Mouse (Mus musculus): ENCODE data around the gene Ecsit. TPM values are rescaled to one million over a fixed set of nuclear protein-coding genes. Genes with fewer than 3 reads are reported as not detected.

The Ecsit gene
- total RNA-seq (2021) = 10 to 100 TPM; 42.4 to 45.7 TPM
- long read RNA-seq, experiment 1, transcript Ecsit-201 (9 exons, 1,673 nt) = major isoform, 15 of 38 reads
- long read RNA-seq, experiment 1, transcript Ecsit-204 (9 exons, 1,676 nt) = minor isoform, 13 of 38 reads
- long read RNA-seq, experiment 1, partial matches to known transcripts = 6 of 38 reads
- long read RNA-seq, experiment 1, other reads (novel, unspliced or antisense) = 4 of 38 reads
- long read RNA-seq, experiment 2, transcript Ecsit-204 (9 exons, 1,676 nt) = minor isoform, 14 of 53 reads
- long read RNA-seq, experiment 2, transcript Ecsit-201 (9 exons, 1,673 nt) = major isoform, 15 of 53 reads
- long read RNA-seq, experiment 2, partial matches to known transcripts = 11 of 53 reads
- long read RNA-seq, experiment 2, other reads (novel, unspliced or antisense) = 11 of 53 reads

GRCm38 (mm10) chr9:22085022-22085834 is at the start of gene Ecsit:
Ecsit (minus strand) TSS chr9:22085438.
- peak; percentile 93 to 98 for DNase-seq (ENCODE audit: low spot score in 2 of 2)

GRCm38 (mm10) chr9:22134246-22134890 is 49.1 kb upstream of the Ecsit start:
- DNase-seq (ENCODE audit: low spot score in 2 of 2) = no peak

- no peak for DNase-seq (ENCODE audit: low spot score in 2 of 2)
These were observed 47.0 kb upstream of the Ecsit start for GRCm38 (mm10) chr9:22132220-22132619.

- no peak for DNase-seq (ENCODE audit: low spot score in 2 of 2)
These were observed 46.2 kb upstream of the Ecsit start for GRCm38 (mm10) chr9:22131226-22131981.

DNA sequence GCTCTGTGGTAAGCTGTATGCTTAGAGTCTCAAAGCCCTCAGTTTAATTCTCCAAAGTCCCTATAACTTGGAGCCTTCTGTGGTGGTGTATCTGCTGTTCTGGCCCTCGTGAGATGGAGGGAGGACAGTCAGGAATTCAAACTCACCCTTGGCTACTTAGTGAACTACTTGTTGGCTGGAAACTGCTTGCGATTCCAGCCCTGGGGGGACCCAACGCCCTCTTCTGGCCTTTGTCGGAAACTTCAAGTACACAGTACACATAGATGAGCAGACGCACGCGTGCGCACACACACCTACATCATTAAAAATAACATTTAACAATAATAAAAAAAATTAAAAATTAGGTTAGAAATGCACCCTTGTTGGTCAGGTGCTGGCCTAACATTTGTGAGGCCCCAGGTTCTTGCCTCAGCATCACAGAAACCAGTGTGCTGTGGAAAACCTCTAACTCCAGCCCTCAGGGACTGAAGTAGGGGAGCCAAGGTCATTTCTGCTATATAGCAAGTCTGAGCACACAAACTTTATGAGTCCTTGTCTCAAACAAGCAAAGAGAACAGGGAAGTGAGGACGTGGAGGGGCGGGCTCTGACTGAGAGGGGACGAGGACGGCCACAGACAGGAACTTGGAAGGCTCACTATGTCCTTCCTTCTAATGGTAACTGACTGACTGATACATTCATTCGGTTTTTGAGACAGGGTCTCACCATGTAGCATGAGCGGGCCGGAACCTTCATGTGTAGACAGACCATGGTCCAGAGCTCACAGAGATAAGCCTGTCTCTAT is 40.2 kb upstream of the Ecsit start:
- DNase-seq (ENCODE audit: low spot score in 2 of 2) = no peak

DNA sequence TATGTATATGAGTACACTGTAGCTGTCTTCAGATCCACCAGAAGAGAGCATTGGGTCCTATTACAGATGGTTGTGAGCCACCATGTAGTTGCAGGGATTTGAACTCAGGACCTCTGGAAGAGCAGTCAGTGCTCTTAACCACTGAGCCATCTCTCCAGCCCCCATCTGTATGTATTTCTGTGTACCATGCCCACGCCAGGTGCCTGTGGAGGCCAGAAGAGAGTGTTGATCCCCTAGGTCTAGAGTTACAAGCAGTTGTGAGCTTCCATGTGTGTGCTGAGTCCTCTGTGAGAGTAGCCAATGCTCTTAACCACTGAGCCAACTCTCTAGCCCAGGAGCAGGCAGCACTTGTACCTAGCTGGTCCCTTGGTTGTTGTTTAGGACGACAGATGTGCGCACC is 38.9 kb upstream of the Ecsit start:
- no peak for DNase-seq (ENCODE audit: low spot score in 2 of 2)

- DNase-seq (ENCODE audit: low spot score in 2 of 2) = no peak
These were observed 37.9 kb upstream of the Ecsit start for GRCm38 (mm10) chr9:22123069-22123609.

GRCm38 (mm10) chr9:22122005-22122404 is 36.8 kb upstream of the Ecsit start:
- no peak for DNase-seq (ENCODE audit: low spot score in 2 of 2)

DNA sequence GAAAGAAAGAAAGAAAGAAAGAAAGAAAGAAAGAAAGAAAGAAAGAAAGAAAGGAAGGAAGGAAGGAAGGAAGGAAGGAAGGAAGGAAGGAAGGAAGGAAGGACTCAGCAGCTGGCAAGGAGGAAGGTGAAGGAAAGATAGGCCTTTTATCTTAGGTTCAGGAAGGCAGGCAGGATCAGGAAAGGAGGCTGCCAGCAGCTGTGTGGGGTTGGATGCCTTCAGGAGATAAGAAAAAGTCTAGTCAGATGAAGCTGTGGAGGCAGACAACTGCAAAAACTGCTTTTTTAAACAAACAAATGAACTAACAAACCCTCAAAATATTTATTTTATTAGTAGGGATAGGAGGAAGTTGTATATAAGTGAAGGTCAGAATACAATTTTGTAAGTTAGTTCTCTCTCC is 36.3 kb upstream of the Ecsit start:
- DNase-seq (ENCODE audit: low spot score in 2 of 2) = no peak

DNA sequence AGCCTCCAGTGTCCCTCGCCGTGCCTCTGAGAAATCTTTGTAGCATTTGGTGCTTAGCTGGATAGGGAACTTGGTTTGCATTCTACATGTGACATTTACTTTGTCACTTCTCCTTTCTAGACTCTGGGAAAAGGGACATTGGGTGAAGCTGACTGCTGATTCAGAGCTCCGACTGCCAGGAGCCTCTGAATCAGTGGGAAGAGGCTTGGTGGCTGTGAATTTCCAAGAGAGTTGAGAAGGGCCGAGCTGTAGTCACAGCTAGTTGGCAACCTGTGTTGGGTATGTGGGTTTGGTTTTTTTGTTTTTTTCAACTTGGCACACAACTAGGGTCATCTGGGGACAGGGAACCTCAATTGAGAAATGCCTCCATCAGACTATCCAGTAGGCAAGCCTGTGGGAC is 34.3 kb upstream of the Ecsit start:
- DNase-seq (ENCODE audit: low spot score in 2 of 2) = peak in 1 of 2 experiments; percentile 13

GRCm38 (mm10) chr9:22117754-22118456 is 32.7 kb upstream of the Ecsit start:
- DNase-seq (ENCODE audit: low spot score in 2 of 2) = peak; percentile 28 to 55

- DNase-seq (ENCODE audit: low spot score in 2 of 2) = peak; percentile 93 to 97
These were observed 31.6 kb upstream of the Ecsit start, which contains the start of gene Elof1 for GRCm38 (mm10) chr9:22116740-22117426. Elof1 (minus strand) TSS chr9:22117172.

DNA sequence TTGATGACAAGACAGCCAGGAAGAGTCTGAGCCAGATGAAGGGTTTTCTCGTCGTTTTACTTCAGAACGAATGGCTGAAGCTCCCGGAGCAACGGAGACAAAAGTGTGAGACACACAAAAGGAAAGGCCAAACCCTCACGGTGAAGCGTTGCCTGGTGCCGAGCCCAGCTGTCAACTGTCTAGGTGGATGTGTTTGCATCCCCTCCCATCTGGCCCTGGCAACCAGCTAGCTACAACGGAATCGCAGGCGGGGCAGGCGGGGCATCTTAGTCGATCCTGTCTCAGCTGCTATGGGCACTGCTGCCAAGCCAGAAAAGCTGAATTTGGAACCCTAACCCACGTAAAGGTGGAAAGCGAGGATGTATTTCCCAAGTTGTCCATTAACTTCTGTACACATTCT is 30.8 kb upstream of the Ecsit start:
- DNase-seq (ENCODE audit: low spot score in 2 of 2) = no peak

DNA sequence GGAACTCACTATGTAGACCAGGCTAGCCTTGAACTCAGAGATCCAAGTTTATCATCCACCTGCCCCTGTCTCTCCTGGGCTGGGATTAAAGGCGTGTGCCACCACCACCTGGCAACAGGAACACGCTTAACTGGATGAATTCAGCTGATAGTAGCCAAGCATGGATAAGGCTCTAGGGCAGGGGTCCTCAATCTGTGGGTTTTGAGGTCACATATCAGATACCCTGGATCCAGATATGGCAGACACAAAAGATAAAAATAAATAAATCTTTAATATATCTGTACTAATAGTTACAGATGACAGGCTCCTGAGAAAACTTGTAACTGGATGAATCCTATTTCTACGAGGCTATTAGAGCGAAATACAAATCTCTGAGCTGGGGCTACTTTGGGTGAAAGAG is 30.4 kb upstream of the Ecsit start:
- no peak for DNase-seq (ENCODE audit: low spot score in 2 of 2)

- no peak for DNase-seq (ENCODE audit: low spot score in 2 of 2)
These were observed 23.0 kb upstream of the Ecsit start for GRCm38 (mm10) chr9:22108194-22108593.

DNA sequence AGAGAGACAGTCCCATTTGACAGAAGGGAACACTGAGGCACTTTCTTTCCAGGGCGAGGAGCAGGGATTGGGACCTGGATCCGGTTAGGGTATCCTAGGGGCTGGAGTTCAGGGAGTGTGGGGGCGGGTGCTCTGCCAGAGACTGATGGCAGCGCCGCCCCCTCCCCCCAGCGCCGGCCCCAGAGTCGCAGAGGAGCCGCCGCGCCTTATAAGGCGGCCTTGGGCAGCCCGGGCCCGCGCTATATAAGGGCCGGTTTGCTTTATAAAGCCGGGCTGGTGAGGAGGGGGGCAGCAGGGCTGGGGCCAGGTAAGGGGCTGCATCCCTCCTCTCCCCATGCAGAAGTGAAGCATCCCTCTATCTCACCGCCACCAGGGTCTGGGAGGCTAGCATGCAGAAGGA is 14.7 kb upstream of the Ecsit start:
- DNase-seq (ENCODE audit: low spot score in 2 of 2) = no peak

DNA sequence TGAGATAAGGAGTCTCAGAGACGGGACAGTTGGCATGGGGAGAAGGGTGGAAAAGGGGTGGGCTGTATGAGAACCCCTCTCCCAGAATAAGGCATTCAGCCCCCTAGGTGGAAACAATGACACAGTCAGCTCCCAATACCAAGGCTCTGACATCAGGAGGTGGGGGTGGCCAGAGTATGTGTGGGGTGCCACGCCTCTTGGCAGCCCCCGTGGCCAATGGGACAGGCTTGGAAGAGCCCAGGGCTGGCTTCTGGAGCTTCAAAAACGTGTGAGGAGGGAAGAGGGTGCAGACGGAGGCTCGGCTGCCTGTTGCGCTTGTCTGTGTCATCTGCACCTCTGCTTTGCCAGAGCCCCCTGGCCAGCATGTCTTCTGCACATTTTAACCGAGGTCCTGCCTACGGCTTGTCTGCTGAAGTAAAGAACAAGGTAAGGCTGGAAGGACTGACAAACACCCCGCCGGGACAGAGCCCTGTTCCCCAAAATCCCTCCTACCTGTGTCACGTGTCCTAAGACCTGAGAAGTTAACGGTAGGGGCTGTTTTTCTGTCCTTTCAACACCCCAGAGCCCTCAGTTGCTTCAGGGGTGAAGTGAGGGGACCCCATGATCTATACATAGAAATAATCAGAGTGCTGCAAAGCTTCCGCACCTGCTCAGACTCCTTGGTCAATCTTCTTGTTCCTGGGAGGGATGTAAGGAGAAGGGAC is 13.9 kb upstream of the Ecsit start, which contains the start of gene Cnn1:
Gene Cnn1, plus strand, starts transcription at position 224 of the 704 bp plus-strand sequence.
- DNase-seq (ENCODE audit: low spot score in 2 of 2) = no peak

GRCm38 (mm10) chr9:22095854-22096307 is 10.6 kb upstream of the Ecsit start:
- peak; percentile 55 to 66 for DNase-seq (ENCODE audit: low spot score in 2 of 2)

All from layer of hippocampus, postnatal 14 days (tissue).